Mouse (Mus musculus): ENCODE measurements around the gene Brd7. TPM values are rescaled to one million over a fixed set of nuclear protein-coding genes. Genes with fewer than 3 reads are reported as not detected.

The Brd7 gene
- polyA plus RNA-seq (2016; fragmentation: Nextera tagmentation; extraction: Ambion mirVana): 92.7 and 94.5 TPM in 2 replicates

DNA sequence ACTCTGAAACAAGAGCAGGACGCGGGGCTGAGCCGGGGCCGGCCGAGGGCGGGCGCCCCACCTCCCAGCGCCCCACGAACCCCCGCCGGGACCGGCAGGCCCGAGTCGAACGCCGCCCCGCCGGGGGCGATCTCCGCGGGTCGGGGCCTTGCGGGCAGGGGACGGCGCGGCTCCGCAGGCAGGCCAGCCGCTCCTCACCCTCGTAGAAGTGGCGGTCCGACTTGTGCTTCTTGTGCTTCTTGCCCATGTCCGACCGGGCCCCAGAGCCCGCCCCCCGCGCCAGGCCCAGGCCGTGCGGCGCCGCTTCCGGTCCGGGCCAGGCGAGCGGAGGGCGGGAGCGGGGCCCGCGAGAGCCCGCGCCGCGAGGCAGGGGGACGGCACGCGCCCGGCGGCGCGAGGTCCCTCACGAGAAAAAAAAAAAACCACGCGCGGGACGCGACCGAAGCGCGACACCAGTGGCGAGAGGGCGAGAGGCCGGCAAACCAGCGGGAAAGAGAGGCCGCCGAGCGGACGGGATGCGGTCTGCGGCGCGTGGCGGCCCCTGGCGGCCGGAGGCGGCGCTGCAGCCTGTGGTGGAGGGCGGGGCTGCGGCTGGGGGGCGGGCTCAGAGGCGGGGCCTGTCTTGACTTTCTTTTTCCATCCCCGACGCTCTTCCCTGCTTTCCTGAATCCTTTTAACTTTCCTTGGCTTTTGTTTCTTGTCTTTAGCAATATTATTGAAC, at the start of gene Brd7:
Brd7 (minus strand) TSS at position 487 of the 721 bp plus-strand sequence.
- Histone ChIP-seq H3K27me3 (no peaks in the 10 kb centered on the region), H3K4me3 (peak within 1 kb of the TSS; percentile 99), H3K4me2 (replicated peaks) (peak within 1 kb of the TSS; percentile 83), H3K9me3 (0 out of 2 replicates have a peak, but pooled peaks cover 4% of the 10 kb centered on the region), H3K36me3 (peaks cover 23% of the 10 kb centered on the region), H3K4me1 (peaks cover 18% of the 10 kb centered on the region), H3K27ac (peak within 1 kb of the TSS; percentile 93), H3K9ac (peak within 1 kb of the TSS; percentile 97)
- under 1% methylated on average over 88 of the region's 91 CpGs for WGBS
- ATAC-seq (ENCODE audit: insufficient number of reproducible peaks, insufficient read depth, low FRiP score, low TSS enrichment): peak; percentile 61; the same call in 1 of the 2 replicates

- Histone ChIP-seq H3K27ac (no peak overlapping the region), H3K27me3 (no peaks in the 10 kb centered on the region), H3K4me3 (no peak overlapping the region), H3K4me1 (no peaks in the 10 kb centered on the region), H3K9me3 (peaks cover under 1% of the 10 kb centered on the region; the same call in 1 of the 2 replicates), H3K9ac (no peak overlapping the region), H3K36me3 (no peaks in the 10 kb centered on the region), H3K4me2 (replicated peaks) (no peak overlapping the region)
- ATAC-seq (ENCODE audit: insufficient number of reproducible peaks, insufficient read depth, low FRiP score, low TSS enrichment): no peak
- 44% methylated on average over 6 of the region's 6 CpGs for WGBS
Observed at GRCm38 (mm10) chr8:88411461-88411860, 49.5 kb upstream of the Brd7 start.

GRCm38 (mm10) chr8:88409401-88409940, 47.5 kb upstream of the Brd7 start:
- no peak for ATAC-seq (ENCODE audit: insufficient number of reproducible peaks, insufficient read depth, low FRiP score, low TSS enrichment)
- Histone ChIP-seq H3K4me2 (replicated peaks) (no peak overlapping the region), H3K9me3 (peaks cover 3% of the 10 kb centered on the region; the same call in 1 of the 2 replicates), H3K4me1 (no peaks in the 10 kb centered on the region), H3K9ac (no peak overlapping the region), H3K4me3 (no peak overlapping the region), H3K27me3 (no peaks in the 10 kb centered on the region), H3K27ac (no peak overlapping the region), H3K36me3 (no peaks in the 10 kb centered on the region)
- 72% methylated on average over 11 of the region's 11 CpGs for WGBS

DNA sequence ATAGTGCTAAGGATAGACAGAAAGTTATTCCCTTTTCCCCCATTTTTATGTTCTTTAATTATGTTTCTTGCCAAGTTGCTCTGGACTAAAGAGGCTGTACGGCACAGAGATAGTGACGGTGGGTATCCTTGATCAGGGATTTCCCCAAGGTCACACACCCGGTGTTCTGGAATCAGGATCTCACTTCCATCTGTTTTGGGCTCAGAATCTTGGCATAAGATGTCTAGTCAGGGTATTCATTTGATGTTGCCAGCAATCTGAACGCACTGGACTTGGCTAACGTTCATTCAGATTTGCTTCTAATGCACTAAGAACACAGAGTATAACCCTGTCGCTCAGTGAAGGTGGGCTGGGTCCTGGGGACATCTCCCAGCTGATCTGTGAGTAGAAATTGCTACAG, 45.7 kb upstream of the Brd7 start:
- WGBS: 96% methylated on average over 6 of the region's 6 CpGs
- no peak for ATAC-seq (ENCODE audit: insufficient number of reproducible peaks, insufficient read depth, low FRiP score, low TSS enrichment)
- peaks cover 3% of the 10 kb centered on the region; the same call in 1 of the 2 replicates for H3K9me3 ChIP-seq

DNA sequence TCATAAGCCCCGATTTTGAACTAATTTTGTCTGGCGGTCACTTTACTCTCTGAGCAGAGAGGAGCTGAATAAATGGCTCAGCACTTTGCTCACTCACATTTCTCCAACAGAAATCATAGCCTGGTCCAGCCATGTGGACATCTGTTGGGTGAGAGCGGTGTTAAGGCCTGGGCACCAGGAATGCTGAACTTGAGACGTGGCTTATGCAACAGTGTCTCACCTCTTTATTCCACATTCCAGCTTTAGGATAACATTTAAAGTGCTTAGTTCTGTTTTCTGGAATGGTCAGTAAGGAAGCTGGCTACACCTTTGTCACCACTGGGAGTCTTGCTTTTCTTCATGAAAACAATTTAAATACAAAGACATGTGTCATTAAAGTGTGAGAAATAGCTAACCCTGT, 36.1 kb upstream of the Brd7 start:
- no peak overlapping the region for H3K27ac ChIP-seq
- no peak overlapping the region for H3K9ac ChIP-seq
- no peaks in the 10 kb centered on the region for H3K9me3 ChIP-seq
- H3K36me3 ChIP-seq: no peaks in the 10 kb centered on the region
- no peak overlapping the region for H3K4me3 ChIP-seq
- WGBS: 86% methylated on average over 4 of the region's 4 CpGs
- no peak for ATAC-seq (ENCODE audit: insufficient number of reproducible peaks, insufficient read depth, low FRiP score, low TSS enrichment)
- H3K4me1 ChIP-seq: no peaks in the 10 kb centered on the region
- H3K27me3 ChIP-seq: no peaks in the 10 kb centered on the region
- no peak overlapping the region for H3K4me2 ChIP-seq (replicated peaks)

More for the DNA sequence above, 45.7 kb upstream of the Brd7 start:
- Histone ChIP-seq H3K4me2 (replicated peaks) (no peak overlapping the region), H3K4me1 (no peaks in the 10 kb centered on the region), H3K4me3 (no peak overlapping the region), H3K9ac (no peak overlapping the region), H3K27me3 (no peaks in the 10 kb centered on the region), H3K27ac (no peak overlapping the region), H3K36me3 (no peaks in the 10 kb centered on the region)

DNA sequence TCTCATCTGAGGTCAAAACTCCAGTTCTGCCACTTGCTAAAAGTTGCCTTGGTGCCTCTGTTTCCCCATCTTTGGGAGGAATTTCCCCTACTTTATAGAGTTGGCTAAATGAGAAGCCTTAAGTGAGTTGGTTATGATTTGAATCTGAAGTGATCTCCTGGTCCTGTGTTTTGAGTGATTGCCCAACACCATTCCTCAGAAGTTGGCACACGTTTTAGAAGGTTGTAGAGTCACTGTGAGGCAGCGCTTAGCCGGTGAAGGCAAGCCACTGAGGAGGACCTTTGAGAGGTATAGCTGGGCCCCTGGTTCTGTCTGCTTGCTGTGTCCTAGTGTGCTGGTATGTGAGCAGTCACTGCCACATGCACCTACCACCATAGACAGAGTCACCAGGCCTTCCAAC, 31.3 kb upstream of the Brd7 start:
- H3K36me3 ChIP-seq: no peaks in the 10 kb centered on the region
- H3K9ac ChIP-seq: no peak overlapping the region
- no peak overlapping the region for H3K4me3 ChIP-seq
- H3K9me3 ChIP-seq: no peaks in the 10 kb centered on the region
- 89% methylated on average over 3 of the region's 3 CpGs for WGBS
- no peak overlapping the region for H3K4me2 ChIP-seq (replicated peaks)
- H3K4me1 ChIP-seq: no peaks in the 10 kb centered on the region
- H3K27ac ChIP-seq: no peak overlapping the region
- H3K27me3 ChIP-seq: no peaks in the 10 kb centered on the region
- ATAC-seq (ENCODE audit: insufficient number of reproducible peaks, insufficient read depth, low FRiP score, low TSS enrichment): no peak

DNA sequence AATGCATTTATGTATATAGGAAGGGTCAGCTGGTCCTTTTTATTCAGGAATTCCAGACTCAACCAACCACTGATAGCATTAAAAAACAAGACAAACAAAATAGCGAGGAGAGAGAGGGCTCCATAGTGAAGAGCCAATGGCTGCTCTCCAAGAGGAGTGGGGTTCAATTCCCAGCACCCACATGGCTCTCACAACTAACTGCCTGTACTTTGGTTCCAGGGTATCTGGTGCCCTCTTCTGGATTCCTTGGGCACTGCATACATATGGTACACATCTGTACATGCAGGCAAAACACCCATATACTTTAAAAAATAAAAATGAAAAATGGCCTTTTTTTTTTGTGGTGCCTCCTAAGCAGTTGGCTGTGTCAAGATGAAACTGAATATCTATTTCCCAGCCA, 28.8 kb upstream of the Brd7 start:
- WGBS: 79% methylated on average over 1 of the region's 1 CpGs

GRCm38 (mm10) chr8:88388691-88389239, 26.8 kb upstream of the Brd7 start:
- ATAC-seq (ENCODE audit: insufficient number of reproducible peaks, insufficient read depth, low FRiP score, low TSS enrichment): no peak
- no peaks in the 10 kb centered on the region for H3K4me1 ChIP-seq
- H3K27me3 ChIP-seq: no peaks in the 10 kb centered on the region
- no peak overlapping the region for H3K4me3 ChIP-seq
- no peak overlapping the region for H3K27ac ChIP-seq
- no peak overlapping the region for H3K4me2 ChIP-seq (replicated peaks)
- H3K9ac ChIP-seq: no peak overlapping the region
- H3K9me3 ChIP-seq: no peaks in the 10 kb centered on the region
- WGBS: 73% methylated on average over 7 of the region's 7 CpGs
- no peaks in the 10 kb centered on the region for H3K36me3 ChIP-seq

More for the DNA sequence above, 28.8 kb upstream of the Brd7 start:
- H3K27ac ChIP-seq: no peak overlapping the region
- no peaks in the 10 kb centered on the region for H3K36me3 ChIP-seq
- H3K4me2 ChIP-seq (replicated peaks): no peak overlapping the region
- no peaks in the 10 kb centered on the region for H3K4me1 ChIP-seq
- no peak overlapping the region for H3K4me3 ChIP-seq
- no peaks in the 10 kb centered on the region for H3K9me3 ChIP-seq
- no peaks in the 10 kb centered on the region for H3K27me3 ChIP-seq
- no peak for ATAC-seq (ENCODE audit: insufficient number of reproducible peaks, insufficient read depth, low FRiP score, low TSS enrichment)
- no peak overlapping the region for H3K9ac ChIP-seq

GRCm38 (mm10) chr8:88387874-88388273, 25.9 kb upstream of the Brd7 start:
- 65% methylated on average over 8 of the region's 8 CpGs for WGBS
- no peak overlapping the region for H3K27ac ChIP-seq
- H3K9ac ChIP-seq: no peak overlapping the region
- no peak overlapping the region for H3K4me2 ChIP-seq (replicated peaks)
- H3K4me3 ChIP-seq: no peak overlapping the region
- no peak for ATAC-seq (ENCODE audit: insufficient number of reproducible peaks, insufficient read depth, low FRiP score, low TSS enrichment)
- no peaks in the 10 kb centered on the region for H3K4me1 ChIP-seq
- no peaks in the 10 kb centered on the region for H3K36me3 ChIP-seq
- H3K9me3 ChIP-seq: no peaks in the 10 kb centered on the region
- H3K27me3 ChIP-seq: no peaks in the 10 kb centered on the region

DNA sequence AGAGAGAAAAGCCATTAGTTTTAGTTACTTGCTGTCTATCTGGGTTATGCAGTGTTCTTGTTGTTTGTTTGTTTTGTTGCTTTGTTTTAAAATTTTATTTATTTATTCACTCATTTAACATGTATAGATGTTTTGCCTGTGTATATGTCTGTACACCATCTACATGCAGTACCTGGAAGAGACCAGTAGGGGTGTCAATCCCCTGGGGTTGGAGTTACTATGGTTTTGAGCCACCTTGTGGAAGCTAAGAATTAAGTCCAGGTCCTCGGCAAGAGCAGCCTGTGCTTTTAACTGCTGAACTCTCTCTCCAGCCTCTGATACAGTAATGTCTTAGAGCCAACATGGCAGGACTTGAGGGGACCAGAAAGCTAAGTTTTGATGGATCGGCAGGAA, 21.2 kb upstream of the Brd7 start:
- no peaks in the 10 kb centered on the region for H3K27me3 ChIP-seq
- no peak overlapping the region for H3K4me3 ChIP-seq
- H3K9ac ChIP-seq: no peak overlapping the region
- no peaks in the 10 kb centered on the region for H3K9me3 ChIP-seq
- 79% methylated on average over 2 of the region's 2 CpGs for WGBS
- H3K4me2 ChIP-seq (replicated peaks): no peak overlapping the region
- no peak for ATAC-seq (ENCODE audit: insufficient number of reproducible peaks, insufficient read depth, low FRiP score, low TSS enrichment)
- H3K36me3 ChIP-seq: no peaks in the 10 kb centered on the region
- peak overlapping the region; percentile 80 for H3K27ac ChIP-seq
- H3K4me1 ChIP-seq: 0 out of 2 replicates have a peak, but pooled peaks cover 4% of the 10 kb centered on the region

- ATAC-seq (ENCODE audit: insufficient number of reproducible peaks, insufficient read depth, low FRiP score, low TSS enrichment): no peak
- WGBS: 51% methylated on average over 31 of the region's 31 CpGs
- Histone ChIP-seq H3K9ac (no peak overlapping the region), H3K27ac (peak overlapping the region; percentile 80), H3K9me3 (no peaks in the 10 kb centered on the region), H3K36me3 (no peaks in the 10 kb centered on the region), H3K27me3 (no peaks in the 10 kb centered on the region), H3K4me3 (no peak overlapping the region), H3K4me2 (replicated peaks) (no peak overlapping the region), H3K4me1 (0 out of 2 replicates have a peak, but pooled peaks cover 4% of the 10 kb centered on the region)
Observed at GRCm38 (mm10) chr8:88382311-88383163, 20.5 kb upstream of the Brd7 start.

Data from embryonic facial prominence, embryonic 12.5 days (tissue).